Mouse (Mus musculus) liver, embryonic 11.5 days (tissue): Measurements from ENCODE around the gene Tmem150c. TPM values are rescaled to one million over a fixed set of nuclear protein-coding genes. Genes with fewer than 3 reads are reported as not detected.

ENCODE experiments used
- ATAC-seq: fragments of 200-750 bp; cut with Nextera tagmentation; replicated peaks from 2 replicates; pipeline ENCODE4 v1.8.0; 2017; ENCODE audit warnings: moderate number of reproducible peaks, mild to moderate bottlenecking, moderate TSS enrichment, moderate library complexity; ENCODE audit not compliant: low FRiP score
- DNase-seq: peaks from one replicate; pipeline ENCODE4 v3.0.0-alpha.2; 2017; ENCODE audit warnings: low spot score
- H3K27ac ChIP-seq: fragments of 300-500 bp; sonication (generic); 2 replicates; pipeline ENCODE4 v1.5.1; 2014; ENCODE audit warnings: mild to moderate bottlenecking, low read depth, low read length, control low read depth
- H3K27me3 ChIP-seq: fragments of 300-500 bp; sonication (generic); replicated peaks from 2 replicates; pipeline ENCODE4 v1.6.1; 2014; ENCODE audit warnings: low read length, mixed read lengths; ENCODE audit not compliant: control insufficient read depth, insufficient read depth
- H3K36me3 ChIP-seq: fragments of 300-500 bp; sonication (generic); 2 replicates; pipeline ENCODE4 v1.6.1; 2014; ENCODE audit warnings: mild to moderate bottlenecking, low read length, moderate library complexity, mixed read lengths; ENCODE audit not compliant: control insufficient read depth, insufficient read depth
- H3K4me1 ChIP-seq: fragments of 300-500 bp; sonication (generic); replicated peaks from 2 replicates; pipeline ENCODE4 v1.6.1; 2014; ENCODE audit warnings: low read length, mixed read lengths; ENCODE audit not compliant: control insufficient read depth, insufficient read depth
- H3K4me2 ChIP-seq: fragments of 300-500 bp; sonication (generic); 2 replicates; pipeline ENCODE4 v1.6.1; 2014; ENCODE audit warnings: mild to moderate bottlenecking, control low read depth, moderate library complexity
- H3K4me3 ChIP-seq: fragments of 300-500 bp; sonication (generic); 2 replicates; pipeline ENCODE4 v1.5.1; 2014; ENCODE audit warnings: low read depth, low read length, control low read depth
- H3K9ac ChIP-seq: fragments of 300-500 bp; sonication (generic); 2 replicates; pipeline ENCODE4 v1.6.1; 2014; ENCODE audit warnings: low read depth, low read length, control low read depth
- H3K9me3 ChIP-seq: fragments of 300-500 bp; sonication (generic); 2 replicates; pipeline ENCODE4 v1.6.1; 2016; ENCODE audit warnings: low read length, inconsistent platforms, mixed read lengths; ENCODE audit not compliant: control insufficient read depth
- WGBS: fragments of 180-500 bp; shearing (Covaris S2); extraction: QIAGEN DNeasy Blood & Tissue Kit; methylation state at CpG from one replicate; pipeline ENCODE4 v1.1.7; 2014; 5-methylcytosine and 5-hydroxymethylcytosine counted together
- polyA plus RNA-seq: library from polyadenylated mRNA; unstranded; fragments of >200 nt; fragmentation: Nextera tagmentation; extraction: Ambion mirVana; gene quantifications from 2 replicates; pipeline ENCODE4 v1.2.1, GENCODE M21; 2014

The Tmem150c gene
- polyA plus RNA-seq, 1 experiment from 2014 or later = 2.3 TPM

GRCm38 (mm10) chr5:100178122-100178780 is 18.6 kb upstream of the Tmem150c start:
- DNase-seq (no peak), ATAC-seq (no peak)
- H3K4me1 ChIP-seq = 0 out of 2 replicates have a peak, but pooled peaks cover 4% of the 10 kb centered on the region
- H3K36me3 ChIP-seq = no peaks in the 10 kb centered on the region
- no peak overlapping the region for H3K4me3 ChIP-seq
- H3K27ac ChIP-seq = no peak overlapping the region
- no peaks in the 10 kb centered on the region for H3K9me3 ChIP-seq
- H3K9ac ChIP-seq = no peak overlapping the region
- no peak overlapping the region for H3K4me2 ChIP-seq
- no peaks in the 10 kb centered on the region for H3K27me3 ChIP-seq
- 76% methylated on average over 4 of the region's 4 CpGs for WGBS

- no peaks in the 10 kb centered on the region for H3K27me3 ChIP-seq
- no peak overlapping the region for H3K9ac ChIP-seq
- ATAC-seq = no peak
- DNase-seq = no peak
- H3K9me3 ChIP-seq = no peaks in the 10 kb centered on the region
- H3K4me3 ChIP-seq = no peak overlapping the region
- 0 out of 2 replicates have a peak, but pooled peaks cover 4% of the 10 kb centered on the region for H3K4me1 ChIP-seq
- H3K36me3 ChIP-seq = no peaks in the 10 kb centered on the region
- H3K27ac ChIP-seq = no peak overlapping the region
- WGBS = 65% methylated on average over 5 of the region's 5 CpGs
- no peak overlapping the region for H3K4me2 ChIP-seq
These were observed 17.9 kb upstream of the Tmem150c start for GRCm38 (mm10) chr5:100177547-100177946.

- Histone ChIP-seq H3K9me3 (no peaks in the 10 kb centered on the region), H3K36me3 (no peaks in the 10 kb centered on the region), H3K4me1 (no peaks in the 10 kb centered on the region), H3K4me2 (no peak overlapping the region), H3K27ac (no peak overlapping the region), H3K27me3 (no peaks in the 10 kb centered on the region), H3K9ac (no peak overlapping the region), H3K4me3 (no peak overlapping the region)
- 75% methylated on average over 5 of the region's 5 CpGs for WGBS
- DNase-seq = no peak
- ATAC-seq = no peak
These were observed 16.5 kb upstream of the Tmem150c start for GRCm38 (mm10) chr5:100176096-100176495.

- Histone ChIP-seq H3K27ac (no peak overlapping the region), H3K4me2 (no peak overlapping the region), H3K36me3 (no peaks in the 10 kb centered on the region), H3K9ac (no peak overlapping the region), H3K4me3 (no peak overlapping the region), H3K9me3 (no peaks in the 10 kb centered on the region), H3K4me1 (no peaks in the 10 kb centered on the region), H3K27me3 (no peaks in the 10 kb centered on the region)
- 71% methylated on average over 7 of the region's 7 CpGs for WGBS
- no peak for DNase-seq
- ATAC-seq = no peak
These were observed 16.0 kb upstream of the Tmem150c start for GRCm38 (mm10) chr5:100175582-100175981.

GRCm38 (mm10) chr5:100172104-100172503 is 12.5 kb upstream of the Tmem150c start:
- H3K4me2 ChIP-seq = no peak overlapping the region
- no peaks in the 10 kb centered on the region for H3K4me1 ChIP-seq
- 81% methylated on average over 4 of the region's 4 CpGs for WGBS
- no peaks in the 10 kb centered on the region for H3K36me3 ChIP-seq
- H3K4me3 ChIP-seq = no peak overlapping the region
- no peaks in the 10 kb centered on the region for H3K27me3 ChIP-seq
- H3K9ac ChIP-seq = no peak overlapping the region
- H3K9me3 ChIP-seq = no peaks in the 10 kb centered on the region
- DNase-seq (no peak), ATAC-seq (no peak)
- no peak overlapping the region for H3K27ac ChIP-seq

- Histone ChIP-seq H3K27ac (no peak overlapping the region), H3K4me3 (no peak overlapping the region), H3K9me3 (no peaks in the 10 kb centered on the region), H3K9ac (no peak overlapping the region), H3K27me3 (no peaks in the 10 kb centered on the region), H3K4me1 (no peaks in the 10 kb centered on the region), H3K4me2 (no peak overlapping the region), H3K36me3 (no peaks in the 10 kb centered on the region)
- DNase-seq (no peak), ATAC-seq (no peak)
- WGBS = 49% methylated on average over 14 of the region's 14 CpGs
These were observed 7.2 kb upstream of the Tmem150c start for GRCm38 (mm10) chr5:100166591-100167491.

- 0 out of 2 replicates have a peak, but pooled peaks cover 2% of the 10 kb centered on the region for H3K4me1 ChIP-seq
- no peak for ATAC-seq
- H3K4me2 ChIP-seq = no peak overlapping the region
- 69% methylated on average over 7 of the region's 7 CpGs for WGBS
- no peak overlapping the region for H3K27ac ChIP-seq
- no peaks in the 10 kb centered on the region for H3K36me3 ChIP-seq
- H3K4me3 ChIP-seq = no peak overlapping the region
- H3K27me3 ChIP-seq = peaks cover 22% of the 10 kb centered on the region
- H3K9me3 ChIP-seq = no peaks in the 10 kb centered on the region
- H3K9ac ChIP-seq = no peak overlapping the region
- no peak for DNase-seq
These were observed 3.8 kb upstream of the Tmem150c start for GRCm38 (mm10) chr5:100163368-100163767.

GRCm38 (mm10) chr5:100162857-100163256 is 3.2 kb upstream of the Tmem150c start:
- no peak overlapping the region for H3K27ac ChIP-seq
- H3K4me2 ChIP-seq = no peak overlapping the region
- WGBS = 81% methylated on average over 3 of the region's 3 CpGs
- 0 out of 2 replicates have a peak, but pooled peaks cover 2% of the 10 kb centered on the region for H3K4me1 ChIP-seq
- H3K36me3 ChIP-seq = no peaks in the 10 kb centered on the region
- DNase-seq (no peak), ATAC-seq (no peak)
- H3K9ac ChIP-seq = no peak overlapping the region
- peaks cover 27% of the 10 kb centered on the region for H3K27me3 ChIP-seq
- no peaks in the 10 kb centered on the region for H3K9me3 ChIP-seq
- H3K4me3 ChIP-seq = no peak overlapping the region
